In the genomic region with DNA sequence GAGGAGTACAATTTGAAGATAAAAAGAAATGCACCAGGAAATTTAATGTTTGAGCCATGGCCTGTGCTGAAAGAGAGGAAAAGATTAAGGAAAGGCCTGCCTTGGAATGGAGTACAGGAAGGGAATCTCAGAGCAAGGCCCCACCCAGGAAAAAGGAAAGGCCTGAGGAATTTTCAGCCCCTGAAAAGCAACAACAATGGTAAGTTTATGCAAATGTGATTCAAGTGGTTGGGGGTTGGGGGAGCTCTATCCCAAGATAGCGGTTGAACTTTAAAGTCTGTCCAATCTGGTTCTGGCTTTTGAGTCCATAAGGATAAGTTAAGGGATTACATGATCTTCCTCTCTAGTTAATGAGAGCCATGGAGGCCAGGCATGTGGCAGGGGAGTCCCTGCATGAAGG, we compare ENCODE assay signal across 10 mouse cellular contexts.
"Had no signal": no experiment of that assay in that cellular context is flagged by ENCODE, and none has a peak within 500 bp of the region (broad histone marks: within the 10 kb centered on the region; RNA-seq: fewer than 3 reads in every experiment).

No protein-coding gene starts in this region.

- H3K27ac ChIP-seq: limb, embryonic 15.5 days; liver, embryonic 12.5 days; midbrain, embryonic 12.5 days had no signal

- H3K4me1 ChIP-seq: limb, embryonic 15.5 days; liver, embryonic 12.5 days; midbrain, embryonic 12.5 days had no signal

- H3K9ac ChIP-seq: limb, embryonic 15.5 days; liver, embryonic 12.5 days; midbrain, embryonic 12.5 days had no signal

- H3K4me3 ChIP-seq: limb, embryonic 15.5 days; liver, embryonic 12.5 days; midbrain, embryonic 12.5 days had no signal

- H3K27me3 ChIP-seq: limb, embryonic 15.5 days; liver, embryonic 12.5 days; midbrain, embryonic 12.5 days had no signal

- H3K9me3 ChIP-seq: limb, embryonic 15.5 days; liver, embryonic 12.5 days; midbrain, embryonic 12.5 days had no signal

- ATAC-seq: liver, embryonic 12.5 days; midbrain, embryonic 16.5 days had no signal

- H3K36me3 ChIP-seq: limb, embryonic 15.5 days; liver, embryonic 12.5 days; midbrain, embryonic 12.5 days had no signal

- DNase-seq: kidney, adult 8-10 months; kidney, postnatal 25 days; right cerebral cortex, adult 18-20 months; right cerebral cortex, postnatal 25 days; thymus, adult 18-20 months; thymus, postnatal 14 days had no signal

- H3K4me2 ChIP-seq: limb, embryonic 15.5 days; liver, embryonic 12.5 days; midbrain, embryonic 12.5 days had no signal
